Mouse (Mus musculus): ENCODE results near the gene Rce1.

DNA sequence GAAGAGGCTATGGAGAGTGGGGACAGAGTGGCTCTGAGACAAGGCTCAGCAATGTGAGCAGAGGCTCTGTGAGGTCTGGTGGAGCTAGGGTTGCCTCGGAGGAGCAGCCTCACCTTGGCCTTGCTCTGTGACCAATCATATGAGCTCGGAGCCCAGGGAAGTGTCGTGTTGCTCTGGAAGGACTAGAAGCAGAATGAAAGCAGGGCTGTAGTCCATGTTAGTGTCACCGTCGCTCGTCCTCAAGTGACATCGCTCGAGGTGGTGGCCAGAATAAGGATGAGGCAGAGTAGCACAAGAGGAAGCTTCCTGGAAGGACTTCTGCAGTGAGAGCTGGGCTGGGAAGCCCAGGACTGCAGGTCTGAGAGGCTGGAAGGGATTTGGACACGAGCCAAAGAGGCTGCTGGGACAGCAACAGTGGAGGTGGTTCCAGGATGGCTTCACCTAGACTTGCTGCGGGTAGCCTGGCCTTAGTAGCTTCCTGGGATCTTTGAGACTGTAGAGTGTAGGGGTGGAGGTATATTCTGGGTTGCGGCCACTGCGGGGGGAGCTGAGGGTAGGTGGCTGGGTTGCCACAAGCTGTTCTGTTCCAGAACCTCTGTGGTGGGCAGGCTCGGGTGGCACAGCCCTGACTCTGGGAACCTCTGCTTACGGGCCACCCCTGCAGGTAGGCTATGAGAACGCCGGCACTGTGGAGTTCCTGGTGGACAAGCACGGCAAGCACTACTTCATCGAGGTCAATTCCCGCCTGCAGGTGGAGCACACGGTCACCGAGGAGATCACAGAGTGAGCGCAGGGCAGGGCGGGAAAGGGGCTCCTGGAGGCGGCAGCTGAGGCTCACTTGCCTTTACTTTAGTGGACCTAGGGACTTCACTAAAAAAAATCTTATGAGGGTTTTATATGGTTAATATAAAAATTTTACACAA lies 21.4 kb downstream of the Rce1 start:
- TF ChIP-seq EP300 (IDR thresholded peaks at IDR 0.05; ENCODE audit: low read depth) (no peak), CTCF (IDR thresholded peaks at IDR 0.05; ENCODE audit: low read depth) (peak; percentile 83)
